Mouse (Mus musculus) cerebellum, postnatal 14 days (tissue): ENCODE results near the gene Saysd1.

ENCODE experiments used
- DNase-seq, 2 experiments: peaks; one replicate each; pipeline ENCODE4 v3.0.0; 2021; ENCODE audit warnings: mixed read lengths in 2 of 2

Gene Saysd1

DNA sequence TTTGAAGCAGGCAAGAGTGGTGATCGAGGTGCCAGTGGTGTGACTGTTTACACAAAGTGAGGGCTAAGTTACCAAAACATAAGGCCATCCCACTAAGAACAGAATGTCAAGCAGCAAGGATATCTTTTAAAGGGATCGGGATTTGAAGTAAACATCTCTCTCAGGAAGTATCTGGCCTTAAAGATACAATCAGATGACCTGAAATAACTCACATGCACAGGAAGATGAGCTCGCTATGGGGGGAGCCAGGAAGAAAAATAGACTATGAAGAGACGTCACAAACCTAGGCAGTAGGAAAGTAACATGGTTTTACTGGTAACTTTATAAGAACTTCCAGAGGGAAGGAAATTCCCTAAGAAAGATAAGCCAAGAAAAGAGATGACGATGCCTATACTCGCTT is 32.1 kb downstream of the Saysd1 start:
- no peak for DNase-seq

DNA sequence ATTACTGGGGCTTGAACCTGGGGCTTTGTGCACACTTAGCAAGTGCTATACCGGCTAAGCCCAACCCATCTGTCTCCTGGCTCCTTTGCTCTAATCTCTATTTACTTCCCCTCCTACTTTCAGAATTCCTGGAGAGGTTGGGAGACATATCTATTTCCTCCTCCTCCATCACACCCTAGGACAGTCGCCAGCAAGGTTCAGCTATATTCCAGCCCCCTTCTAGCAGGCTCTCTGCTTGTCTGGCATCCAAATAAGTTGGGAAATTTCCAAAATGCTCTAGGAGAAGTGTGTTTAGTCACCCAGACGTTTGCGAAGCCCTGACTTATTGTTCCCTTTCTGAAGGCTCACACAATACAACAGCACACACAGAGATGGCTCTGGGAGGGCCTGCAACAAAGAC is 35.1 kb downstream of the Saysd1 start:
- no peak for DNase-seq

DNA sequence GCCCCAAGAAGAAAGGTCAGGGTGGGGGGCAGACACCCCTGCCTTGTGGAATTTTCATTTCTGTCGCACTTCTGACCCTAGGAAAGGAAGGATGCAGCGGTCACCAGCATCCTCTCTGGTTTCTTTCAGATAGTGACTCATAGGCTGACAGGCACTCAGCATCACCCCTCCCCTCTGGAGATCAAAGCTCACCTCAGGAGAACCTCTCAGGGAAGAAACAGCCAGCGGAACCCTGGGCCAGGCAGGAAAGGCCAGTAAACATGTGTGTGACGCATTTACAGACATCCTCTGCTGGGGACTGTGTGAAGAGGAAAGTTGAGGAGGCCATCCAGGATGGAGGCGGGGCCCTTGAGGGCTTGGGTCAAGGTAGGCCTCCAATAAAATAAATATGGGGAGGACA is 40.3 kb downstream of the Saysd1 start:
- no peak for DNase-seq

DNA sequence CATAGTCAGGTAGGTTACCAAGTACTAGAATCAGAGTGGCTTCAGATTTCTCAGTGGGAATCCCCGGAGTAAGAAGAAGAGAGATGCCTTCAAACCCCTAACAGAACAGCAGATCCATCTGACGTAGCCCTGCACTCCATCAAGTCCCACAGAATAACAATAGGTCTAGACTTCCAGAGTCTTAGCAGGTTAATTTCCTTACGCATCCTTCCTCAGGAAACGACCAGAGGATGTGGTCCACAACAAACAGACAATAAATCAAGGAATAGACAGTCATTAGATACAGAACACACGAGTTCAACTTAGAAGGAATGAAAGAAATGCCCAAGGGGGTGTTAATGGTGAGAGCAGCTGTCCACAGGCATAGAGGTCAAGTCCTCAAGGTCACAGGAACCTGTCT is 43.4 kb downstream of the Saysd1 start:
- DNase-seq = no peak

DNA sequence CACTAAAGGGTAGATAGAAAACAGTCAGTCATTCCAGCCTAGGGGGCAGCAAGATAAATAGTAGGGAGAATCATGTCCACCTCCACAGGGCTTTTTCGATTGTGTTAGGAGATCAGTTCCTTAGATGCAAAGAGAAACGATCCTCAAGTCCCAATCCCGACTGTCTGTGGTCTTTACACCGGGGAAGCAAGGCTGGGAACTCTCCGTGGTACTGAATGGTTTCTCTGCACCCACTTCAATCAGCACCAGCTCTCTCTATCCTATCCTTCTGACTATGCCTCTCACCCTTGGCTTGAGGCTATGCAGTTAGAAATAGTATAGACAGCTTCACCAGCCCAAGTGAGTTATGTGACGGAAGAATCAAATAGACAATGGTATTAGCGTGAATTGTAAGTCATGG is 44.8 kb downstream of the Saysd1 start:
- DNase-seq = no peak

DNA sequence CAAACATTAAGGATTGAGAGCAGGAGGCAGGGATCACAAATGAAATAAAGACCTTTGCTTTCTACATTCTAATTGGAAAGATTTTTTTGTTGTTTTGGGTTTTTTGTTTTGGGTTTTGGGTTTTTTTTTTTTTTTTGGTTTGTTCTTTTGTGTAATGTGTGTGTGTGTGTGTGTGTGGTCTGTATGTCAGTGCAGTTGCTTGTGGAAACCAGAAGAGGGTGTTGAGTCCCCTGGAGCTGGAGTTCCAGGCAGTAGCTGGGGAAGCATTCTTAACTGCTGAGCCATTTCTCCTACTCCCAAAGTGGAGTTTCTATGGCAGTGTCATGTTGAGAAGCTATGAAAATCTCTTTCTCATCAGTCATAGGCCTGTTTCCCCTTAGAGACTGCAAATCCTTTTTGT is 54.0 kb downstream of the Saysd1 start:
- DNase-seq = no peak

DNA sequence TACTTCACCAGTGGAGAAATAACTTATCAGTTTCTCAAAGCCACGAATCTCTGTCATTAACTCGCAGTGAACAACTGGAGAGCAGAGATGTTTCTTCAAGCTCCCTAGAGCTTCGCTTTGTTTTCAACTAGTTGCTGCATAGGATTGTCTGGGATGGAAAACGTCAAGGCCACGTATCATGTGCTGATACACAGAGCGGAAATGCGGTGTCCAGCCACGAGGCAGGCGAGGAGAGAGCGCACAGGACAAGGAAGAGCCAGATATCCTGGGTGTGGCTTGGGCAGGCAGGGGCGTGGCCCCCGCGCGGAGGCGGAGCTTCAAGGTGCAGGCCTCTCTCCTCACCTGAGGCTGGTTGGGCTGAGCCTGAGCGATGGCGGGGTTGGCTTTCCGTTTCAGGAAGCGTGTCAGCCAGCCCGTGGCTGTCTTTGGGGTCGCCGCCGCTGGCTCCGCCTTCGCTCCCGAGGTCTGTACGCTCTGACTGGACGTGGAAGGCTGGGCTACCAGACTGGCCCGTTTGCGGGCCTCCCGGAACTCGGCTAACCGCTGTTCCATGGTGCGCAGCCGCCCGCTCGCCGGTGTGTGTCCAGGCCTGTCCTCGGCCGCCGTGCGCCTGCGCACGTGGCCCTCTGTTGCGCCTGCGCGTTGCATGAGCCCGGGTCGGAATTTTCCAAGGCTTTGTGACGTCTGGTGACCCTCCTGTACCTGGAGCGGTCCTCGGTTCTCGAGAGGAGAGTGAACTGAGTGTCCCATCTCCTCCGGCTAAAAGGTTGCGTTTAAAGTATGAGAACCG is 55.6 kb downstream of the Saysd1 start:
- peak; percentile 92 to 96 for DNase-seq

DNA sequence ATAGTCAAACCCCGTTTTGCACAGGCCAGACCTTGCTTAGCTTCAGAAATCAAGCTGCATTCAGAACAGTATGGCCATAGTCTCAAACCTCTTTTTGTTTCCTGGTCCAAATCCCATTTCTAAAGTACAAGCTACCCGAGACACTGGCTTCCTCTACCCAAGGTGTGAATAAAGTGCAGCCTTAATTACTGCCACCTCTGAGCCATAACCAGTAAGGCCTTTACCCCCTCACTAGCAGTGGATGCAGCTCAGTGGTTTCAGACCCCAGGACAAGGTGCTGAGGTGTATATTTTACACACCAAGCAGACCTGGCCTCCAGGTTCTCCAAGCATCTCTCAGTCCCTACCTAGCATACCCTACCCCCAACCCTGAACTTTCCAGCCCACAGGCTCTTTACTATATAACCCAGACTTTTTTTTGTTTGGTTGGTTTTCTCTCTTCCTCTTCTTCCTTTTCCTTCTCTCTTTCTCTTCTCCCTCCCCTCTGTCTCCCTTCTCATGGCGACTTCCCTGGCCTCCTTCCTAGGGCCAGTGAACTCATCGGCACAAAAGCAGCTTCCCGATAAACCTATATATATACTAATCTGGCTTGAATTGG is 56.3 kb downstream of the Saysd1 start:
- no peak for DNase-seq

DNA sequence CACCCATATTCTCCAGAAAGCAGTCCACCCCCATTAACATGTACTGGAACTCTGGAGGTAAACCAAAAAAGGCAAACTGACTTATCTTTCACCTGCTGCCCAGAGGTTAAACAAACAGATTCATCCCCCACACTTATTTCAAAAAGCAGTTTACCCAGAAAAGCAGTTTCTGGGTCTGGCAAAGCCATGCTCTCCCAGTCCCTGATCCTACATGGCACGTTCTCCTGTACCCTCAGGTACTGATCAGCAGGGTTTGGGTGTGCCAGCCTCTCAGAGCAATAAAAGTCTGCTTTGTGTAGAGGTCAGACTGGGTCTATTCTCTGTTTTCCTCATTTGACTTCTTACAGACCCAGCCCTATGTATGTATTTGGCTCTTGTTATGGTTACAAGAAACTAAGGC is 57.2 kb downstream of the Saysd1 start:
- DNase-seq = no peak

DNA sequence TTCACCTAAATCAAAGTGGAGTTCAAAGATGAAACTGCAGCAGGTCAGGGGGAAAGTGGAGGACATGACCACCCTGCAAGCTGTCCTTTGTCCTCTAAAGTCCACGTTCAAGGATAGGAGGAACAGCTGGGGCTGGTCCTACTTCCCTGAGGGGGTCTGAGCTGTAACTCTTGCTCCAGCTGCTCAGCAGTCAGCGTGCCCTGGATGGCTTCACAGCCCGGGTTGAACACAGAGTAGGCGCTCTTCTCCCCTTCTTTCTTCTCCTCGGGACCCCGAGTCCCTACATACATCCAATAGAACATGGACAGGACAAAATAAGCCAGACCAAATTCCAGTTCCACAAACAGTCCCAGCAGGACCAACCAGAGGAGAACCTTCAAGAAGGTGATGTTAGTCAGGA is 61.2 kb downstream of the Saysd1 start:
- DNase-seq = no peak

DNA sequence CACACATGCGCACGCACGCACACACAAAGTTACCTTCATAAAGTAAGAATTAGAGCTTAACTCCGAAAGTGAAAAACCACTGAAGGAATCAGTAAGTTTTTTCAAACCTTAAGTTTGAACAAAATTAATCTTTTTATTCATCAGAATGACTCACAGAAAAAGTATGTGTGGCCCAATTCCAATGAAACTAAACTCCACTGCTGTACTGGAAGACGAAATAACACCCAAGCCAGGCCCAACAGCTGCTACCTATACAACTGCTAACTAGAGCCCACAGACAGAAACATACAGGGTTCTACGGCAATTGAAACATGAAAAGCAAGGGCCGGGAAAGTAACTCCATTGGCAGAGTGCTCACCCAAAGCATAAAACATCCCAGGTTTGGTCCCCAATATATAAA is 62.8 kb downstream of the Saysd1 start:
- DNase-seq = no peak

DNA sequence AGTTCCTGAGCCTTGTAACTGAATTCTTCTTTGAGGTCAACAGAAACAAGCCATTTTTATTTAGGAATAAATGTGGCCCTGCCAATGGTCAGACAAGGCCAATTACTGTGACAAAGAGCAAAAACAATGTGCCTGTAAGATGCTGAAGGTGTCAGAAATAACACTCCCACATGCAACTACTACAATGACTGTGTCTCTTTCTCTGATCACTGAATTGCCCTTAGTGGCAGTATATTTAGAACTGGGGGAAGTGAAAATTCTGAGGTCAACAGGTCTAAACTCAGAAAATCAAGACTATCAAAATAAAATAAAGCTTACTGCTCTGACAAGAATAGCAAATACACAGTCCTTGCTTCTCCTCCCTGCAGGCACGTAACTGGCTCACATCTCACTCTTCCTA is 63.6 kb downstream of the Saysd1 start:
- no peak for DNase-seq

DNA sequence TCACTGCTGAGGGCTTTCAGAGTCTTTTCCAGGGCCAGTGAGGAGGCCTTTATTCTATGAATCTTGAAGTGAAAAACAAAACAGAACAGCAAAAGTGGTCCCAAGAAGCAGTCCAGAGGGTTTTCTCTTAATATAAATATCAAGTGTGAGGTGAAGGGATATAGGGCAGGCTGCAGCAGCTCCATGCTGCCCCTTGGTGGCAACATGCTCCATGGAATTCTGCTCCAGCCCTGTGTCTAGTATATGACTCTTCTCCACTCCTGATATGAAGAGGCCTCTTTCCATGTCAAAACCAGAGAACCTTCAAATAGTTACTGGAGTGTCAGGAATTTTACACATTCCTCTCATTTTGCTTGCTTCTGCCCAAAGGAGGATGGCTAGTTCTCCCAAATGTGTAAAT is 67.7 kb downstream of the Saysd1 start:
- peak; percentile 49 to 59 for DNase-seq

DNA sequence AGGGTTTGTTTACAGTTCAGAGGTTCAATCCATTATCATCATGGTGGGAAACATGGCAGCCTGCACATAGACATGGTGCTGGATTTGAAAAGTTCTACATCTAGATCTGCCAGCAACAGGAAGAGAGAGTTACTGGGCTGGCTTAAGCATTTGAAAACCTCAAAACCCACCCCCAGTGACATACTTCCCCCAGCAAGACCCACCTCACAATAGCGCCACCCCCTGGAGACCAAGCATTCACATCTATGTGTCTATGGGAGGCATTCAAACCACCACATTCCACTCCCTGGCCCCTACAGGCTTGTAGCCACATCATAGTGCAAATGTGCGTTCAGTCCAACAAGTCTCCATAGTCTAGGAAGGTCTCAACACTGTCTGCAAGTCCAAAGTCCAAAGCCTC is 70.0 kb downstream of the Saysd1 start:
- peak in 1 of 2 experiments; percentile 41 for DNase-seq

DNA sequence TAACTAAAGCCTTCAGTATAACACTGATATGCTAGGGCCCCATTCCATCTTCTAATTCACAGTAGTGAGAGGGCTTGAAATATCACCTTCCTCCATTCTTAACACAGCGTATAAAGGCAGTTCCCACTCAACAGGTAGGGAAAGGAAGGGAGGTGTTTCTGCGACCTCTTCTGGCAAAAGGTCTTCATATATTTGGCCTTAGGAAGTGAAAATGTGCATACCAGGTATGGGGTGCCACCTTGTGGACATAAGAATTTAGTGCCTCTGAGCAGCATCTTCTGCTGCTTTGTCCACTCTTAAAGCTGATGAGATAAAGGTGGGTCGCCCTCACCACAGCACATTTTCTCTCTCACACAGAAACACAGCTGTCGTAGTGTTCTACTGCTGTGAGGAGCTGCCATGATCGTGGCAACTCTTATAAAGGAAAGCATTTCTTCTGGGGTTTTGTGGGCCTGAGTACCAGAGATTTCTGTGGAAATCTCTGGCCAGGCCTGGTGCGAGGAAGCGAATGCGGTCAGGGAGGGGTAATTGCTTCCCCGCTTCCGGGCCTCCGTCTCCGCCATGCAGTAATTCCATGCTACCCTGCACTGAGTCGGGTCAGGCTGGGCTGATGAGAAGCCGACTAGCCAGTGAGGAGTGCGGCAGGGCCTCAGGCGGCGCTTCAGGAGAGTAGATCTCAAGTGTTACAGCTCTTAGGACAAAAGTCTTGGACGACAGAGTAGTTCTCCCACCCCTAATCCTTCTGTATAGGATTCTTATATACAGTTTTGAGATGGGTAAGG is 70.8 kb downstream of the Saysd1 start:
- DNase-seq = peak; percentile 85 to 88

DNA sequence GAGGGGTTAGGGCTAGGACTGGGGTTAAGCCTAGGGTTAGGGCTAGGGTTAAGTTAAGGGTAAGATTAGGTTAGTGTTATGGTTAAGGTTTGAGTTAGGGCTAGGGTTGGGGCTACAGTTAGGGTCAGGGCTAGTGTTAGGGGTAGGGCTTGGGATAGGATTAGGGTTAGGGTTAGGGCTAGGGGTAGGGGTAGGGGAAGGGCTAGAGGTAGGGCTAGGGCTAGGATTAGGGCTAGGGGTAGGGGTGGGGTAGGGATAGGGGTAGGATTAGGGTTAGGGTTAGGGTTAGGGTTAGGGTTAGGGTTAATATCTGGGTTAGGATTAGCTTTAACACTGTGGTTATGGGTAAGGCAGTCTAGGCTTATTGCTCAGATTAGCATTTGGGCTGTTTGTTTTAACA is 73.6 kb downstream of the Saysd1 start:
- no peak for DNase-seq

DNA sequence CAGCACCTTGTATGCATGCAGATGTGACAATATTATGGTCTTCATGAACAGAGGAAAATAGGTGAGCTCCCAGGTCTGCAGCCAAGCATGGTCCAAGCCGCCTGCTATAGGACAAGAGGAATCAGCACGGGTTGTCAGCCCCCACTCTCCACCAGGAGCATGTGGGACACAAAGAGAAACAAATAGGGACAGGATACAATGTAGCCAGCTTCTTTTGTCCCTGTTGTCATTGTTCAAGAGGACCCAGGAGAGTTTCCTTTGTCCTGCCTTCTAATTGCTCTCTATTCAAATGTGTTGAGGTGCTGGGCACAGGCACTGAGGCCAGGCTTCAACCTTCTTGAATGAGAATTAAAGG is 89.9 kb downstream of the Saysd1 start:
- DNase-seq = no peak

DNA sequence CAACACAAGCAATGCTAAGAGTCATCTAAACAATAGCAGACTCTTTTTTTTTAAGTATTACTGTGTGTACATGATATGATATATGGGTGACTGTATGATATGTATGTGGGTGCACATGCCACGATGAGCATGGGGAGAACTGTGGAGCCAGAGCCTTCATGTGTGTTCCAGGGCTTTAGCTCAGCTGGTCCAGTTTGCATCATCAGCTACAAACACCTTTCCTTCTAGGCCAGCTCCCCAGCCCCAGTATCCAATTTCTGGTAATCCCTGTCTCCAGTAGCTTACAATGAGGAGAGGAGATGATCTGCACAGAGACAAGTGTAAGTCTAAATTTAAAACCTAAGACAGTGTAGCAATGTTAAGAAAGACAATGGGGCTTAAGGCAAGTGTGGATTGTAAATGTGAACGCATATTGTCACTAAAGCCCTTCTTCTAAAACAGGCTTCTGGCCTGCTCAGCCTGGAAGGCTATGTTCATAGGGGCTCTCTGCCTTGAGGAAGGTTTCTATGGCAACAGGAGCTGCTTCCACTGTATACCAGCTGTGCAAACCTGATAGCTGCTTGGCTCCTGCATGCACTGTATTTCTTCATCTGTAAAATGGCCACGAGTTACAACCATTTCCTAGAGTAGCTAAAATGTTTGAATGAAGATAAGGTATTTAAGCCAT is 90.4 kb downstream of the Saysd1 start:
- DNase-seq = no peak

DNA sequence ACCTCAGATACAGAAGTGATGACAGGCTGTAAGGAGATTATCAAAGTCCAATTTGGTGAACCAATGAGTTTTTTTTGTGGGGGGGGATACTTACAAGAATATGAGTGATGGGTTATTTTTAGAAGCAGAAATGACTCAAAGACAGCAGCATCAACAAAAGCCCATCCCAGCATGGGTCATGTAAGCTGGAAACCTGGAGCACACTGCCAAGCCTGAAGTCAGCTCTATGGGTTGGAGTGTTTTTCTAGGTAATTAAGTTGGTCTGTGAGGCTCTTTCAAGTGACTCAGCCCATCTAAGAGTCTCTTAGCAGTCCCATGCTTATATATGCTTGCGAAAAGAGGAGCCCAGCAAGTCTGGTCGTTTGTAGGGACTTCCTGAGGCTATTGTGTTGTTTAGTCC is 91.0 kb downstream of the Saysd1 start:
- no peak for DNase-seq

DNA sequence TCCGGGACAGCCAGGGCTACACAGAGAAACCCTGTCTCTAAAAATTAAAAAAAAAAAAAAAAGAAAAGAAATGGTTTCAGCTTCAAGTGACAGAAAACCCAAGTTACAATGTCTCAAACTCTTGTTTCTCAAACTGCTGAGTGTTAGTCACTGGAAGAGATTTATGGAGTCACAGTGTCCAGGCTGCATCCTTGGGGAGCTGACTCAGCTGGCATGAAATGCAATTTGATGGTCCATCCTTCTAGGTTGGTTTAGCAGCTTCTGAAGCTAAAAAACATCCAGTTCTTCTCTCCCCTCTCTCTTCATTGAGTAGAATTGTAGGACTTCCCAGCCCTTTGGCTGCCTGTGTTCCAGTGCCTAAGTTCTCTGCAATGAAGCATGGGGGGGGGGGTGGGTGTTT is 94.3 kb downstream of the Saysd1 start:
- no peak for DNase-seq

DNA sequence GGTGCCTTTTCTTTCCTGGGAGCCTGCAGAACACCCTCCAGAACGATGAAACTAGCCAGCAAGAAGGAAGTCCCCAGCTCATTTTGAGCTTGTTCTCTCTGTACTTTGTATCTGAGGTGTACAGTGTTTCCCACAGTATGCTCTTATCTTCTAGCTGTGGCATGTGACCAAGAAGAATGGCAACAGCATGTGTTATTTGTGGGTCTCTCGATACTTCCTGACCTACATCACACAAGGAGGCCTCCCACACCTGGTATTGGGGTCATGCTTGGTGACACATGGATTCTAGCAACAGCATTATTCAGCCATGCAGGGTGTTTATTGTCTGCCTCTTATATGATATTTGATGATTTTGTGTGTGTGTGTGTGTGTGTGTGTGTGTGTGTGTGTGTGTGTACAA is 96.5 kb downstream of the Saysd1 start:
- DNase-seq = no peak

DNA sequence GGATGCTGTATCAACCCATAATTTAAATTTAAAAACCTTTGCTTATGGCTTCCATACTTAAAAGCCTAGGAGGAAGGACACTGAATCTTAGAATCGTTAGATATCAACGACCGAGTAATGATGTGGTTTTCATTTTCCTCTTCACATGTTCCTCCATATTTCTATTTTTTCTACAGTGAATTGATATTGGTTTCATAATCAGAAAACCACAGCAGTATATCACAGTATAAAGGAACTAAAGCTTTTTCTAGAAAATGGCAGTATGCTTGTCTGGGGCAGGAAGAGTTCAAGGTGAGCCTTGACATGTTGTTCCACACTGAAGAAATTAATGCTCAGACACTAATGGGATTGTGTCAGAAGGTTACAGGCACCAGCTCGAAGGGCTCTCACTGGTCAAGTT is 97.4 kb downstream of the Saysd1 start:
- DNase-seq = no peak

DNA sequence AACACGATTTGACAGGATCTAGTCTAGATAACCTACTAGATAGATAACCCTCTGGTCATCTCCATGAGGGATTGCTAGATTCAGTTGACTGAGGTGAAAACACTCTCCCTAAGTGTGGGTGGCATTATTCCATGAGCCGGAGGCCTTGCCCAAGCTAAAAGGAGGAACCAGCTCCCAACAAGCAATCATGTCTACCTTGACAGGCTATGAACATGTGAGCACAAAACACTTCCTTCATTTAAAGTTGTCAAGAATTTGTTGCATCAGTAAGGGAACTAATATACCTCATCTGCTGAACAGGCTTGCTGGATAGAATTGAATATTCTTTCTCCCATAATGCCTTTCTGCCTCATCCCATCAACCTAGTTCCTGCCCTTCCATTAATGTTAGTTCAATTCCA is 98.5 kb downstream of the Saysd1 start:
- no peak for DNase-seq

DNA sequence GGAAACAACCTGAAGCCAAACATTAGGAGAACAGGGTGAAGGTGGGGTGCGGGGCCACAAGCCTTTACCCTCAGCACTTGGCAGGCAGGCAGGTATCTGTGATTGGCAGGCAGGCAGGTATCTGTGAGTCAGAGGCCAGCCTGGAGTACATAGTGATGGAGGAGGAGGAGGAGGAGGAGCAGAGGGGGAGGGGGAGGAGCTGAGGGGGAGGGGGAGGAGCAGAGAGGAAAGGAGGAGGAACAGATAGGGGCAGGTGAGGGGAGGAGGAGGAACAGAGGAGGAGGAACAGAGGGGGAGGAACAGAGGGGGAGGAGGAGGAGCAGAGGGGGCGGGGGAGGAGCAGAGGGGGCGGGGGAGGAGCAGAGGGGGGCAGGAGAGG is 105.6 kb downstream of the Saysd1 start:
- DNase-seq = no peak
